Mouse (Mus musculus): Measurements from ENCODE around the gene Vgll4.

DNA sequence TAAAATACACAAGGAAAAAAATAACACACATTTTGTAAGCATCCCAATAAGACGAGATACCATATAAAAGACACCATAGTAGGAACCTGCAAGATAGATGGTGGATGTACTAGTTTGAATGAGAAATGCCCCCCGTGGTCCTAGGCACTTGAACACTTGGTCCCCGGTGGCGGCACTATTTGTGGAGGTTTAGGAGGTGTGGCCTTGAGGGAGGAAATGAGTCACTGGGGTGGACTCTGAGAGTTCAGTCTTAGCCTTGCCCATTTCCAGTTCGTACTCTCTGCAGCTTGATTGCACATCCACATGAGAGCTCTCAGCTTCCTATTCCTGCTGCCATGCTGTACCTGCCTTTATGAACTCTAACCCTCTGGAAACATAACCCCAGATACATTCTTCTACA, 15.3 kb downstream of the Vgll4 start:
- TF ChIP-seq CTCF (IDR thresholded peaks at IDR 0.05; ENCODE audit: extremely low read depth, insufficient read depth, low read length): no peak
- TF ChIP-seq POLR2A (IDR thresholded peaks at IDR 0.05; ENCODE audit: extremely low read depth, insufficient read depth, low read length): no peak

Measured in cortical plate, adult 2 months (tissue).